Mouse (Mus musculus) small intestine, adult 2 months (tissue): ENCODE measurements around the gene Prl2c3. TPM values are rescaled to one million over a fixed set of nuclear protein-coding genes. Genes with fewer than 3 reads are reported as not detected.
"Not testable (repeated sequence)": the region's sequence is repeated elsewhere in the genome, so short reads cannot be mapped to it uniquely, and the experiment has no call there.

Experiments used
- H3K27ac ChIP-seq: fragments of 200-500 bp; 2 replicates; pipeline ENCODE4 v1.5.1; 2012; ENCODE audit warnings: low read depth, low read length, control low read depth, inconsistent platforms; ENCODE audit not compliant: insufficient read depth
- H3K27me3 ChIP-seq: fragments of 200-500 bp; 2 replicates; pipeline ENCODE4 v1.6.1; 2012; ENCODE audit warnings: mild to moderate bottlenecking, moderate library complexity, low read length, inconsistent platforms; ENCODE audit not compliant: control insufficient read depth, insufficient read depth
- H3K36me3 ChIP-seq: fragments of 200-500 bp; 2 replicates; pipeline ENCODE4 v1.6.1; 2012; ENCODE audit warnings: mild to moderate bottlenecking, low read length, control low read depth, inconsistent platforms; ENCODE audit not compliant: control insufficient read depth, insufficient read depth
- H3K4me1 ChIP-seq: fragments of 200-500 bp; 2 replicates; pipeline ENCODE4 v1.6.1; 2012; ENCODE audit warnings: low read length, inconsistent platforms, mixed read lengths; ENCODE audit not compliant: control insufficient read depth, insufficient read depth, insufficient read length
- H3K4me3 ChIP-seq: fragments of 200-500 bp; 2 replicates; pipeline ENCODE4 v1.5.1; 2012; ENCODE audit warnings: low read depth, mild to moderate bottlenecking, control low read depth, inconsistent platforms, low read length, moderate library complexity
- CTCF ChIP-seq: fragments of 200-500 bp; IDR thresholded peaks from 2 replicates; pipeline ENCODE4 v1.5.1; 2012; ENCODE audit warnings: low read depth, mild to moderate bottlenecking, control low read depth, inconsistent platforms, low read length, moderate library complexity, mixed read lengths; ENCODE audit not compliant: insufficient replicate concordance, insufficient read length; ENCODE audit errors: extremely low read depth
- POLR2A ChIP-seq: fragments of 200-500 bp; IDR thresholded peaks from 2 replicates; pipeline ENCODE4 v1.6.1; 2012; ENCODE audit warnings: low read depth, mild to moderate bottlenecking, control low read depth, inconsistent platforms, low read length, moderate library complexity
- WGBS: fragments of 180-500 bp; shearing (Covaris S2); methylation state at CpG from one replicate; pipeline ENCODE4 v1.1.7; 2018; 5-methylcytosine and 5-hydroxymethylcytosine counted together
- polyA plus RNA-seq: library from polyadenylated mRNA; depleted of rRNA; stranded (reverse); fragments of >200 nt; gene quantifications from 2 replicates; pipeline ENCODE4 v1.2.3, GENCODE M21; 2012; rRNA removed

Prl2c3 gene
- not detected in 2 replicates for polyA plus RNA-seq

- not testable (repeated sequence) for H3K4me3 ChIP-seq, H3K27me3 ChIP-seq, H3K27ac ChIP-seq, H3K36me3 ChIP-seq, H3K4me1 ChIP-seq
- 58% methylated on average over 3 of the region's 3 CpGs for WGBS
Observed at GRCm38 (mm10) chr13:12799979-12800378, at the start of gene Prl2c3. Gene Prl2c3 (minus strand): TSS chr13:12800079.

- H3K27ac ChIP-seq, H3K4me1 ChIP-seq, H3K36me3 ChIP-seq, H3K27me3 ChIP-seq, H3K4me3 ChIP-seq: not testable (repeated sequence)
- 70% methylated on average over 4 of the region's 4 CpGs for WGBS
Observed at GRCm38 (mm10) chr13:12848254-12848653, 48.4 kb upstream of the Prl2c3 start.

GRCm38 (mm10) chr13:12844701-12845100 is 44.8 kb upstream of the Prl2c3 start:
- not testable (repeated sequence) for H3K36me3 ChIP-seq, H3K4me3 ChIP-seq, H3K4me1 ChIP-seq, H3K27ac ChIP-seq, H3K27me3 ChIP-seq
- 93% methylated on average over 1 of the region's 1 CpGs for WGBS

GRCm38 (mm10) chr13:12837546-12837945 is 37.7 kb upstream of the Prl2c3 start:
- 65% methylated on average over 2 of the region's 2 CpGs for WGBS
- not testable (repeated sequence) for H3K27me3 ChIP-seq, H3K36me3 ChIP-seq, H3K27ac ChIP-seq, H3K4me3 ChIP-seq, H3K4me1 ChIP-seq

GRCm38 (mm10) chr13:12831769-12832168 is 31.9 kb upstream of the Prl2c3 start:
- Histone ChIP-seq H3K27ac (no peak overlapping the region), H3K4me1 (no peaks in the 10 kb centered on the region), H3K27me3 (no peaks in the 10 kb centered on the region), H3K36me3 (no peaks in the 10 kb centered on the region), H3K4me3 (no peak overlapping the region)
- WGBS = 69% methylated on average over 2 of the region's 2 CpGs
- TF ChIP-seq POLR2A (no peak), CTCF (no peak)

- TF ChIP-seq CTCF (no peak), POLR2A (no peak)
- H3K4me3 ChIP-seq = no peak overlapping the region
- H3K27ac ChIP-seq = no peak overlapping the region
- H3K36me3 ChIP-seq = no peaks in the 10 kb centered on the region
- WGBS = 84% methylated on average over 5 of the region's 5 CpGs
- no peaks in the 10 kb centered on the region for H3K27me3 ChIP-seq
- H3K4me1 ChIP-seq = no peaks in the 10 kb centered on the region
Observed at GRCm38 (mm10) chr13:12829031-12829430, 29.2 kb upstream of the Prl2c3 start.

GRCm38 (mm10) chr13:12824500-12825176 is 24.8 kb upstream of the Prl2c3 start:
- H3K4me1 ChIP-seq, H3K27ac ChIP-seq, H3K36me3 ChIP-seq, H3K4me3 ChIP-seq, H3K27me3 ChIP-seq: not testable (repeated sequence)
- WGBS = 61% methylated on average over 4 of the region's 4 CpGs

GRCm38 (mm10) chr13:12813734-12814424 is 14.0 kb upstream of the Prl2c3 start:
- H3K27ac ChIP-seq, H3K27me3 ChIP-seq, H3K4me3 ChIP-seq, H3K4me1 ChIP-seq, H3K36me3 ChIP-seq: not testable (repeated sequence)
- 76% methylated on average over 5 of the region's 5 CpGs for WGBS
